Mouse (Mus musculus): ENCODE results near the gene Cdv3.
A peak's percentile ranks its signal among the peaks of the same experiment; 100 is the strongest.
"Not testable (repeated sequence)": the region's sequence is repeated elsewhere in the genome, so short reads cannot be mapped to it uniquely, and the experiment has no call there.

The Cdv3 gene

GRCm38 (mm10) chr9:103372271-103373010 is 6.8 kb upstream of the Cdv3 start:
- DNase-seq (ENCODE audit: low spot score in 2 of 2) = no peak

- no peak for DNase-seq (ENCODE audit: low spot score in 2 of 2)
Measured at GRCm38 (mm10) chr9:103369951-103370350, 4.3 kb upstream of the Cdv3 start.

GRCm38 (mm10) chr9:103366356-103366755 is 716 bp upstream of the Cdv3 start:
- DNase-seq (ENCODE audit: low spot score in 2 of 2) = no peak

- DNase-seq (ENCODE audit: low spot score in 2 of 2) = peak; percentile 38 to 41
Measured at GRCm38 (mm10) chr9:103364601-103365289, 895 bp downstream of the Cdv3 start.

GRCm38 (mm10) chr9:103363730-103364417 is 1.8 kb downstream of the Cdv3 start:
- peak in 1 of 2 experiments; percentile 26 for DNase-seq (ENCODE audit: low spot score in 2 of 2)

- no peak for DNase-seq (ENCODE audit: low spot score in 2 of 2)
Measured at GRCm38 (mm10) chr9:103363088-103363487, 2.6 kb downstream of the Cdv3 start.

GRCm38 (mm10) chr9:103360642-103361041 is 5.0 kb downstream of the Cdv3 start:
- no peak for DNase-seq (ENCODE audit: low spot score in 2 of 2)

- DNase-seq (ENCODE audit: low spot score in 2 of 2) = no peak
Measured at GRCm38 (mm10) chr9:103358545-103358944, 7.1 kb downstream of the Cdv3 start.

DNA sequence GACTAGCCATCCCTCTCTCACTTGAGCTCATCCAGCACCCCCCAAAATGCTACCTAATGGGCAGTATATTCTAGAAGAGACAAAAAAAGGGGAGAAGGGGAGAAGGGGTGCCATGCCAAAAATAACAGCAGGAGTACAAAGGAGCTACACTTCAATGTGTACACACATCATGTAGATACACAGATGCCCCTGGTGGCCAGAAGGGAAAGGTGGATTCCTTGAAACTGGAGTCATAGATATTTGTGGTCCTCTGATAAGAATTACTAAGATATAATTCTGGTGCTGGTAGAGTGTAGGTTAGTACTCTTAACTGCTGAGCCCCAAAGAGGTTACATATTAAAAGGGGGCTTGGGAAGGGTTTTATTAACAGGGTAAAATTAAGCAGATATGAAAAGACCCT is 7.7 kb downstream of the Cdv3 start:
- DNase-seq (ENCODE audit: low spot score in 2 of 2) = no peak

DNA sequence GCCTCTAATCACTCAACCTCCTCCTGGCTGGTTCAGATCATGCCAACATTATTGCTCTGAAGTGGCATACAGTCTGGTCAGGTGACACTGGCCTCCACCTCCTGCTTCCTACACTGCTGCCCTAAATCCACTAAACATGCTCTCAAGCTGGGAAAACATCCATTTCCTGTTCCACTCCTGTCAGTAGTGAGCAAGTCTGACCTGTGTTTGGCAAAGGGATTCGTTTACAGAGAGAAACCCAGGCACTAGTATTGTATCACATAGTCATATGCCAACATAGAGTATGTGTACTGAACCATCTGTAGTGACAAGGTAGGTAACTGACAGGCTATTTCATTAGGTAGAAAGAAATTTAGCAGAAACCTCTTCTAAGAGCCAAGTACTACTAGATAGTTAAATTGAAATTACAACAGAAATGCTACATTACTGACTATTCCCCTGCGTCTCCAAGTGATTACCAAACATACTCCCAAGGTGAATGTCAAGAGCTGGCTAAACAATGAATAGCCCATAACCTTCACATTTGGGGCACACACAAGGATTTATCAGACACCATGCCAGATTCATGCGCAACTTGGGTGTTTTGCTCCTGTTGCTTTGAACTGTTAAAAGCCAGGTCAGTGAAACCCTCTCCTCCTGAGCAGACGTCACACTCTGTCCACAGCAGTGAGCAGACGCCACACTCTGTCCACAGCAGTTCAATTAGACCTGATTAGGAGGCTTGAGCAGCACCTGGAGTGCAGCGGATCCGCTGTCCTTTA is 12.0 kb downstream of the Cdv3 start:
- not testable (repeated sequence) for DNase-seq (ENCODE audit: low spot score in 2 of 2)

GRCm38 (mm10) chr9:103348791-103349190 is 16.8 kb downstream of the Cdv3 start:
- DNase-seq (ENCODE audit: low spot score in 2 of 2) = no peak

GRCm38 (mm10) chr9:103347996-103348490 is 17.6 kb downstream of the Cdv3 start:
- DNase-seq (ENCODE audit: low spot score in 2 of 2) = no peak

- DNase-seq (ENCODE audit: low spot score in 2 of 2) = no peak
Measured at GRCm38 (mm10) chr9:103347045-103347444, 18.6 kb downstream of the Cdv3 start.

- no peak for DNase-seq (ENCODE audit: low spot score in 2 of 2)
Measured at GRCm38 (mm10) chr9:103336912-103337311, 28.7 kb downstream of the Cdv3 start.

DNA sequence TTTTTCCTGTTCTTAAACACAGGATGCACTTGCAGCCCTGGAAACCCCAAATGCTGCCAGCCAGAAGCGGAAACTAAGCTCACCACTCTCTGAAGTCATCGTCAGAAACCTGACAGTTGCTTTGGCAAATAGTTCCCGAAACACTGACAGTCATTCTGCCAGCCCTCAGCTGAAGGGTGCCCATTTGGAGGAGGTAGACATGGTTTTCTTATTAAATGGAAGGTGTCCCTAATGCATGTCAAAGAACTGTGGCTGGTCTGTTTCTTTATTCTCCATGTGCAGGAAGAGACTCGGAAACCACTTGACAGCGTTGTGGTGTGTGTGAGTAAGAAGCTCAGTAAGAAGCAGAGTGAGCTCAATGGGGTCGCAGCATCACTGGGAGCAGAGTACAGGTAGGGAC is 33.0 kb downstream of the Cdv3 start:
- no peak for DNase-seq (ENCODE audit: low spot score in 2 of 2)

GRCm38 (mm10) chr9:103326449-103326848 is 39.2 kb downstream of the Cdv3 start:
- DNase-seq (ENCODE audit: low spot score in 2 of 2) = no peak

- DNase-seq (ENCODE audit: low spot score in 2 of 2) = no peak
Measured at GRCm38 (mm10) chr9:103324678-103325077, 41.0 kb downstream of the Cdv3 start.

DNA sequence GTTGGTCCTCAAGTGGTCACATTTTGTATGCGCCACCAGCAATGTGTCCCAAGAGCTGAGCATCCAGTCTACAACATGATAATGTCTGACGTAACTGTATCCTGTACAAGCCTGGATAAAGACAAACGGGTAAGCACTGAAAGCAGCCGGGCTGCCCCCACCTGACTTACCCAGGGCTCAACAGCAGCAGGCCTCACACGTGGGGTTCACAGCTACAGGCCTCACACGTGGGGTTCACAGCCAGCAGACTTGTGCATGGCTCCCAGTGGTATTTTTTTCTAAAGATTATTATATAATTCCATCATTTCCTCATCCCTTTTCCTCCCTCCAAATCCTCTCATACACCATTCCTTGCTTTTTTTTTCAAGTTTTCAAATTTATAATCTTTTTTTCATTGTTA is 55.8 kb downstream of the Cdv3 start:
- peak in 1 of 2 experiments; percentile 33 for DNase-seq (ENCODE audit: low spot score in 2 of 2)

- DNase-seq (ENCODE audit: low spot score in 2 of 2) = no peak
Measured at GRCm38 (mm10) chr9:103305332-103306041, 60.2 kb downstream of the Cdv3 start.

DNA sequence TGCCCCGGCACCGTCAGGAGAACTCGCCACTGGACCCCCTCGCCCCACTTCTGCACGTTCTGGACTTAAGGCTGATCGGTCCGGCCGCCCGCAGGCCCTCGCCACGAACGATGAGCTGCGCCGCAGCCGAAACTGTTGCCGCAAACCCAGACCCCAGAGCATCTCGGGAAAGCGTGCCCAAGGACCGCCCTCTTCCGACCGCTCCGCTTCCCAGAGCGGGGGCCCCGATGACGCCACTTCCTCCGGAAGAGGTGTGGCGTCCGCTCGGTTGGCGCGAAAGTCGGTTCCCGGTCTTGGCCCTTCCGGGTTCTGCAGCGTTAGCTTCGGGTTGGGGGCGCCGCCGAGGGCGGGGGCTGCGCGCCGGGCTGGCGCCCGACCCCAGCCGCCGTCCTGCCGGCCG is 60.7 kb downstream of the Cdv3 start, which contains the start of the genes 1300017J02Rik and Topbp1:
Gene 1300017J02Rik, minus strand, starts transcription at position 156 of the 400 bp plus-strand sequence.
Gene Topbp1, plus strand, starts transcription at position 289 of the 400 bp plus-strand sequence.
- peak; percentile 87 to 92 for DNase-seq (ENCODE audit: low spot score in 2 of 2)

All from thymus, postnatal 10 days (tissue).